Mouse (Mus musculus): ENCODE measurements at regions not wholly inside any gene's neighbourhood (a gene's known extent, or its start where the extent isn't known, plus 50 kb on each side); places are given as distances from the start of the nearest gene placed in this dataset.
"Not testable (repeated sequence)": the region's sequence is repeated elsewhere in the genome, so short reads cannot be mapped to it uniquely, and the experiment has no call there.

DNA sequence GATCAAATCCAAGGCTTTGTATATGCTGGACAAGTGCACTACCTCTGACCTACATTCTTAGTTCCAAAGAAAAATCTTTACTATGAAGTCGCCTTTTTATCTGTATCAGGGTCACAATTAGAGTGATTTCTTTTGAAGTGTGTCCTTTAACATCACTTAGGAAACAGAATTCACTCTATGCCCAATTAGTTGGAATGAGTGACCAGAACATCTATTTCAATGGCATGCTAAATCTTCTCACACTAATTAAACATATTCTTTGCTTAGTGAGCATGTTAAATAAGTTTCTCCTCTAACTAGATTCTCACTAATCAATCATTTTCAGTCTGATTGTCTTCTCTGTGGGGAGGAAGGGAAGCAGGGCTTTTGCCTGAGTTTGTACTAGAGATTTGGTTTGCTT, 84.9 kb downstream of the Arl6ip6 start:
- DNase-seq: no peak

DNA sequence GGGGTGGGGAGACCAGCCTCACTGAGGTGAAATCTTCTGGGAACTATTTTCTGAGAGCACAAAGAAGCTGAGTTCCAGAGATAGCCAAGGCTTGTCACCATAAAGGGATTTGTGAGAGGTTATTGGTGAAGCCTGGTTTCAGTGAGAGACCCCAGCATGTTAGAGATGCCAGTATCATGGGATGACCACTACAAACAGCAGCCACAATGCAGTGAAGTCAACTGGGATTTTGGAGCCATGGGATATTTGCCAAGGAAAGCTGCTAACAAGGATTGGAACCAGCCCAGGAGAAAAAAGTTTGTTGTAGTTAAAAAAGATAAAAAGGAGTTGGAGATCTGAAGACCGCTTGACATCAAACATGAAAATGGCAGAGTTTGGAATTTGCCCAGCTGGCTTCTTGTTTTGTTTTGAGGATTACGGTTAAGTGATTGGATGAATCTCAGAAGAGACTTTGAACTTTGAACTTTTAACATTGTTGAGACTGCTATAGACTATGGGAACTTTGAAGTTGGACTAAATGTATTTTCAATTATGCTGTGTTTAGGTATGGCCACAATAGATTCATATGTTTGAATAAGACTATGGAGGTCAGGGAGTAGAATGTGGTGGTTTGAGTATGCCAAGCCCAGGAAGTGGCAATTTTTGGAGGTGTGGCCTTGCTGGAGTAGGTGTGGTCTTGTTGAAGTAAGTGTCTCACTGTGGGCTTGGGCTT, 110.3 kb downstream of the Arl6ip6 start:
- no peak for DNase-seq

DNA sequence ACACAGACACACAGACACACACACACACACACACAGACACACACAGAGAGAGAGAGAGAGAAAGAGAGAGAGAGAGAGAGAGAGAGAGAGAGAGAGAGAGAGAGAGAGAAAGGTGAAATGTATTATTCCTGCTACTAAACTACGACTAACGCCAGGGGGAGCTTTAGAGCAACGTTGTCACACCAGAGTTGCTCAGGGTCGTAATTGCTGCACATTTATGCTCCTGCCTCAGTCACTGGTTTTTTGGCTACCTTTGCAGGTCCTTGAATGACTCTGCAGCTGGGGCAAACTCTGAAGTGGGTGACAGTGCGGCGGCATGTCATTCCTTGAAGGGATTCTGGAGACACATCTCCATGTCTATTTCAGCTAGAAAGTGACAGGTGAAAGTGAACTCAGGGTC, 139.2 kb downstream of the Arl6ip6 start:
- DNase-seq: peak; percentile 67

DNA sequence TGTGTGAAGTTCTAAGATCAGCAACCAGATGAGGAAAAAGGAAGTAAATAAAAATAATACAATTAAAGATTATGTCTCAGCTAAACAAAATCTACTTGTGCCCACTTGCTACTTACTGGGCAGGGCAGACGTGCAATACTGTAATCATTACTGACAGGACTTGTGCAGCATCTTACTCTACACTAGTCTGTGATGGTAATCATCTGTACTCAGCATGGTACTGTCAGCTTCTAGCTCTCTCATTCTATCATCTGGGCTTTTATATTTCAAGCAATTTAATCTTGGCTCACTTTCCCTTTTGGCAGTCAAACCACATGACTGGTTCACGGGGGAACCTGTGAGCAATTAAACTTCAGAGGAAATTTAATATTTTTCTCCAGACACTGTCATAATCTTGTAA, 167.5 kb downstream of the Arl6ip6 start:
- DNase-seq: no peak

DNA sequence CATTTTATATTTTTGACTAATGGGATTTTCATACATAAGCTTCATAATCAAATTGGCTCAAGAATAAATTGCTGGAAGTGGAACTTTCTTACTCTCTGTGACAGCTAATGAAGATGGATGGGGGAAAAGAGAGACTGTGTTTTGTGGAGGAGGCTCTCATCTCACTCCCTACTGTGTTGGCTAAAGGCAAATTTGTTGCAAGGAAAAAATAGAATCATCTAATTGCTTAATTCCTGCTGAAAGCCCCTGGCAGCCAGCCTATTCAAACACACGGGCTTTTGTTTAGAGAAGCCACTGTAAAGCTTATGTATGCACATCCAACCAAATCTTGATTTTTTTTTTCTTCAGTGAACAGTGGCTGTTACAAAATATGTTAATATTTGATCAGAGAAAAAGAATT, 190.8 kb downstream of the Arl6ip6 start:
- DNase-seq: peak; percentile 36

DNA sequence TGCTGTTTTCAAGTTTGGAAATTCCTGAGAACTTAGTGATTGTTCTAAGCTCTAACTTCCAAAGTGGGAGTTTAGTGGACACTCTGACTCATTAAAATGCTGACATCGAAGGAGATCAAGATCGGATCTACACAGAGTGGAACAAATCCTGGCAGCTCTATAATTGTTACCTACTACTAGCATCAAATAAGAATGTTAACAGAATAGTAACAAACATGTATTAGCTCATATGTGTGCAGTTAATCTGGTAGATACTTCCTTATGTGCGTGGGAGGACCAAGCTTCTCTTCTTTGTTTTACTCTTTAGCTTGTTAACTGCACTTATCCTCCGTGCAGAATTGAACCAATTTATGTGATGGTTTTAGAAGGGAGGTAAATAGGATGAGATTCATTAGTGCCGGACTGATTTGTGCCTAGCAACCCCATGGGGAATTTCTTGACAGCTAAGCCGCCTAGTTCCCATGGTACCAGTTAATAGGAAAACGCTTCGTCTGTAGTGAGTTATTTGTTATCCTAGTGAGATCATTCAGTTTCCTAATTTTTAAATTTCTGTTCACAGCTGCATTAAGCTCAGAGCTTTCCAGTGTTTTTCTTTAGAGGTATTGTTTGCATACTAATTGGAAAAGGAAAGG, 193.1 kb downstream of the Arl6ip6 start:
- DNase-seq: peak; percentile 47

DNA sequence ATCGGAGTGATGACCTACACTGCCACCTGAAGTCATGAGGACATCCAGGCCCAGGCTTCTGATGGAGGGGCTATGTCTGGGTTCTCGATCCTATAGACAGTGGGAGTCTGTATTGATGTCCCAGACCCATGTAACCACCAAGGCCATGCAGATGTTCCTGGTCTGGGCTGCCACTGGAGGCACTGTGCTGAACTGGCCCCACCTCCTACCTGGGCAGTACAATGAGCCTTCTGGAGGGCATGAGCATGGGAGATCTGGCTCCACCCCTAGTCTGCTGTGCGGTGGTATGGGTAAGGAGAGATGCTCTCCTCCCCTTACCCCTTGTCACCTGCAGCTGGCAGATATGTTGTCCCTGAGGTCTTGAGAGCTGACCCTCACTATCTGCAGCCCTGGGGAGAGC, 197.1 kb downstream of the Arl6ip6 start:
- no peak for DNase-seq

DNA sequence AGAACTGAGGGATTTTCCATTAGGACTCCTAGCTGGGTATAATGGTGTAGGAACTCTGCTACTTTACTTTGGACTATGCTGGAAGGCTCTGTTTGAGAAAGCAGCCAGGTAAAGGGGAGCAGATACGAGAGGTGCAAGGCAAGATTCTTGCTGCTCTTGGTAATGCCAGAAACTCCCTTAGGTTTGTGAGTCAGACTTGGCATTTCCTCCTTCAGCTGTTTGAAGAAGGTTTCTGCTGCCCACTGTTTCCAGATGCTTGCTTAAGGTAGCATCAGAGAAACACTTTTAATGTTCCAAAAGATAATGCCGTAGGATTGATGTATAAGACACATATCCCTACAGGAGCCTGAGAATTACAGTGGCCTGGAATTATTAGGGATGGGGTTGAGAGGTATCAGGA, 222.9 kb downstream of the Arl6ip6 start:
- no peak for DNase-seq

DNA sequence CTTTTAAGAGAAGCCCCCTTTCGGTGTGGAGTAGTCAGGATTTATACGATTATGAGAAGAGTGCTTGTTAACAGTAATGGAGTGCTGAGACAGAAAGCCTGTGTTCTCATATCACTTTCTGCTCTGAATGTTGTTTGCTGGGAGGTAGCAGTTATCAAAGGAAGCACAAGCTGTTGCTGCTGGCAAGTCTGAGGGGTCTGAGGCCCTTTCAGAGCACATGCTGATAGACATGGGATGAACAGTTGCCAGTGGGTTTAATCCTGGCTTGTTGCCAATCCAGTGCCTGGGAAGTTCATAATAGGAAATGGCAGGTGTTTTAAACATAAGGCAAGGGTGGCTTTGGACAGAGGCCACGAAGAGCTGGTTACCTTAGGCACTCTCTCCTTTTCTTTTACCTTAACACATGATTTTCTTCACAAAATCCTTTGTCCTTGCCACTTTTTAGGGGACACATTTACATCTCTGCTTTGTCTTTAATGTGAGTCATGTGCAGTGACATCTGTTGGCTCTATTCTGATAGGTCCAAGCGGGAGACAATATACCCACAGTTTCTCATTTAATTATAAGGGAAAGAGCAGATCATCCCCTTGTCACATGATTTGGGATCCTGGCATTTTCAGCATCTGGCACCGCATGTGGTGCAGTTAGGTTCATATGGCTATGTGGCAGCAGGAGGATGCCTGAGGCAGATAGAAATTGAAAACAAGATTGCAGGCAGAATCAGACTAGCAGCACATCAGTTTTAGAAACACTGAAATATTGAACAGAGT, 245.7 kb downstream of the Arl6ip6 start:
- DNase-seq: no peak

DNA sequence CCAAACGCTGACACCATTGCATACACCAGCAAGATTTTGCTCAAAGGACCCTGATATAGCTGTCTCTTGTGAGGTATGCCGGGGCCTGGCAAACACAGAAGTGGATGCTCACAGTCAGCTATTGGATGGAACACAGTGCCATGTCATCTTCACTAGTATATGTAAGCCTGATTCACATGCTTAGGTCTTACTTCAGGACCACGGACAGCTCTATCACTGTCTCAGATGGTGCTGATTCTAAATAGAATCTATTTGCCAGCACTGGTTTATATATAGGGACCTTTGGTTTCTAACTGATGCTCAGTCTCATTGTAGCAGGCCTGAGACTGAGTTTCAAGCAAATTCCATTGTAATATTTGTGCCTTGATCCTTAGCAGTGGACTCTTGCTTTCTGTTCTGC, 248.8 kb downstream of the Arl6ip6 start:
- peak; percentile 76 for DNase-seq

DNA sequence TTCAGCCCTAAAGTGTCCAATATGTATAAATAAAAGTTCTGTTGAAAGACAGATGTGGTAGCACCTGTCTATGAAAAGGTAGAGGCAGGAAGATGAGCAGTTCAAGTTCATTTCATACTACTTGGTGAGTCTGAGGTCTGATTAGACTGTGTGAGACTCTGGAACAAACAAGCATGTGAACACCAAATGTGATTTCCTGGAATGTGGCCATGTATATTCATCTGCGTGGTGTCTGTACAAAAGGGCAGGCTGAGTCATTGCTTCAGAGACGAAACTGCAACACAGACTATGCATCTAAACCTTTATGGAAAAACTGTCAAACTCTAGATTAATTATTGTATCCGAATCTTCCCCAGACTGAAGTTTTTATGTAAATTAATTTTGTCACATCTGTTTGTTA, 268.7 kb downstream of the Arl6ip6 start:
- no peak for DNase-seq

DNA sequence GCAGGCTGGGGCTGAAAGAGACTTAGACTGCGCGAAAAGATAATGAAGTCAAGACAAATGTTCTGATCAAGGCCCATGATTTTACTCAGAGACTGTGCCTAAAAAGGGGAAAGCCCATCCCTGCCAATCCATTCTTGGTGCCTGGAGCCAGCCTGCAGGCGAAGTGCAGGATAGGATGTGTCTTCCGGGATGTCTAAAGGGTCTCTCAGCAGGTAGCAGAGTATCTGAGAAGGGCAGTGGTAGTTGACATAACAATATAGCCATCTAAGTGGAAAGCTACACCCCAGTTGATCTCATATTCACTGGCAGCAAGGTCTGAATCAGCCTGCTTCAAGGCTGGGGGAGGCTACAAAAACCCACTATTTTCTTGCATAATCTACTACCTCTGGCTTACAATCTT, 282.9 kb downstream of the Arl6ip6 start:
- no peak for DNase-seq

DNA sequence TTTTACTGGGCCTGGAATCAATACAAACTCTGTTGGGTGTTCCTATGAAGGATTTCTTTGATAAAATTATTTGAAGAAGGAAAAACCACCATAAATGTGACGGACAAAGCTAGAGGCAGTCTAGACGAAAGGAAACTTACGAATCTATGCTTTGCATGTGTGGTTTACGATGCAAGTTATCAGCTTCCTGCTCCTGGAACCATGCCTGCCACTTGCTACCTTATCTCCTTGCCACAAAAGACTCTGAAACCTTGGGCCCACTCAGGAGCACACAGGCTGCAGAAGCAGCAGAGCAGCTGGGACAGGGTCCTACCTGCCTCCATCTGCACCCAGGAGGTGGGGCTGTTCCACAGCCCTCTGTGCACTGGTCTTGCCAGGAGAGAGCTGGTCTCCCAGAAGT, 287.5 kb downstream of the Arl6ip6 start:
- not testable (repeated sequence) for DNase-seq

DNA sequence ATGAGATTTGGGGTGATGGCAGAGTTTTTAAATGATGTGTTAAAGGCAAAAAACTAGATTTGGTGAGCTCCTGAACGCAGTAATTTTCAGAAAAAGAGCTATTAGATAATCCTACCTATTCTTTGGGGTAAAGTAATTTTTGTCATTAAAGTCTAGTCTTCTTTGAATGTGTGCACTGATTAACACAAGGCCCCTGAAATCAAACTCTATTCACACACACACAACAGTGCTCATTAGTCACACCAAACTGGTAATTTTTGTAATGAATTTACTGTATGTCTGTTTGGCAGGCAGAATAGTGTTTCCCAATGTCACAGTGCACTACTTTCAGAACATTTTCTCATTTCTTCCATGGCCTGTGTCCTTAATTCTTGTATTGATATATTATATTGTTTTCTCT, 296.8 kb downstream of the Arl6ip6 start:
- no peak for DNase-seq

DNA sequence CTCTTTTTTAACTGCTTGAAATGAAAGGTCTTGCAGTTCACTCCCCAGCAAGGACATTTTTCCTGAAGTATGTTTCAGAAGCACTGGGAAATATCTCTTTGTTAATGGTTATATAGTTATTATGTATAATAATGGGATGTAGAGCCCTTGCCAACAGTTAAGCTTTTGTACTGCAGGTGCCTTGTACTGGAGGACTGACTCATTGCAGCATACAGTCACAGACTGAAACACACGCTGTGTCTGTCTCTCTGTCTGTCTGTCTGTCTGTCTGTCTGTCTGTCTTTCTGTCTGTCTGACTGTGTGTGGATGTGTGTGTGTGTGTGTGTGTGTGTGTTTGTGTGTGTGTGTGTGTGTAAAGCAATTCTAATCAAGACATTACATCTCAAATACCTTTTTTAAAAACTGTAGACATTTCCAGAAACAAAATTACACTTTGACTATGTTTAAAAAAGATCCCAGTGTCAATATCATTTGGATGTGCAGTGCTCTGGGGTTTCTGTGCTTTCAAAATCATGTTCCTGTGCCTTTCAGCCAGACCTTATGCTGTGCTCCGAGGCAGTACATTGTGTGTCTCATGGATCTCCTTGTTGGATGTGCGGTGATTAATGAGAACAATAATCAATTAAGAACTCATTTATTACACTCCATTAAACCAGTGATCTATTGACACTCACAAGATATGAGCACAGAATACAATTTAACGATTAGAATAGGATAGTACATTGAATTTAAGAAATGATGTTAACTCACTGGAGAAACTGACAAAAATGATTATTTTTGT, 299.5 kb downstream of the Arl6ip6 start:
- no peak for DNase-seq

DNA sequence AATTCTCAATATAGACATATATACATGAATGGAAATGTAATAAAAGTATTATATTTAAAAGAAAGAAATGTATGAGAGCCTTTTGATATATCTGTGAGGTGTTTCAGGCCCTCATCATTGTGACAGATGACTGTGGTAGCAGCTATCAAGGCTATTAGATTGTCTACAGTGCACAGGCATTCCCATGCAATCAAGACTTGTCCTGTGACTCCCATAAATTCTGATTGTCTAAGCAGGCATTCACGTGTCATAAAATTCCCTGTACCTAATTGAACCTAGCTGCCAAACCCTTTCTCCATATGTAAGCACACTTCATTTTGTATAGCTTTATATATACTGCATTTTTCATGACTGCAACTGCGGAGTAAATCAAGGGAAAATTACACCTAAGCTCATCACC, 301.3 kb downstream of the Arl6ip6 start:
- no peak for DNase-seq

DNA sequence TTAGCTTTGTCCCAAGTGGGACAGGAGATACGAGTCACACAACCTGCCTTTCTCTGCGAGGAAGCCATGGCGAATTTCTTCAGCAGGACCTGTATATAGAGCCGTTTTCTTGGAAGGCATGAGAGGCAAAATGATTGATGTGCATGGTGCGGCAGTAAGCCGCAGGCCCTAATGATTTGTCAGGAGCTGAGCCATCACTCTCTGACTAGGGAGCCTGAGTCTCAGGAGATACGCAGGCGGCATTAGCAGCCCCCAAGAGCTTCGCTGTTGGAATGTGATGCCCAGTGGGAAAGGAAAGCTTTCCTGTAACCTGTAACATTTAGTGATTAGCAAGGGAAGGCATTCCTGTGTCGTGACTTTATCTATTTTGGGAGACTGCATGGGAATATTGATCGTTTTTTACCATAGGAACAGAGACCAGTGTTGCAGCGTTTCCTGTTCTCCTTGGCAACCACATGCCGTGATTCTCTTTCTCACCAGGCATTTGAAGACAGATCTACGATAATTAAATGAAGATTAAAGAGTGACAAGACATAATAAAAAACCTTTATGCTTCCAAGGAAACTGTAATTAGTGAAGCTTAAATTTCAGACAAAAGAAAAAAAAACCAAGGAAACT, 310.2 kb downstream of the Arl6ip6 start:
- peak; percentile 36 for DNase-seq

DNA sequence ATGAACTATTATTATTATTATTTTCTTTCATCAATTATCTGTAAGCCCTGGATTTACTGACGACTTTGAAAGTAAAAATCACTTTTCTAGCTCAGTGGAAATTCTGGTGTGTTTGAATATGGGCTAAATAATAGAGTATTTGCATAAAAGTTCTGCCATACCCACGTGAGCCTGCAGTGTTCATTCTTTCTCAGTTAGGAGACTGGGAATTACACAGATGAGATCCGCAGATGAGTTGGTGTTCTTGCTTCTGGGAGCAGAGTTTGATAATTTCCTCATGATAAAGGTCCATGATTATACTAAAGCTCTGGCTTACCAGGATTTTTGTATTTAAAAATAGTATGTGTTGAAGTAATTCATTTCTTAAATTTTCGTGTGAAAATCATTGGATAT, 310.7 kb downstream of the Arl6ip6 start:
- DNase-seq: no peak

DNA sequence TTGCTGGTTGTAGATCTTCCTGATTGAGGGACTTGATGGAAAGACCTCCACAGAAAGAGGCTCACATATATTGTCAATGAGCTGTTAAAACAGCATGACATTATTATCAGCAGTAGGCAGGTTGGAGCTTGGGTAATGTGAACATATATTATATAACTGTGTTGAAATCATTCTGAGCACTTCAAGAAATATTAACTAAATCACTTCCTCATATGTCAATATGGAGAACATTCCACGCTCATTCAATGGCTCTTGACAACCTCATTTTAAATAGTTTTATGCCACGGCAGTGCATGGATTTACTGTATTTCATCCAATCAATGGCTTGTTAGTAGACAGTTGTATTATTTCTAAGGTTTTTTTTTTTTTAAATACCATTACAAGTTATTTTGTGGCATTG, 350.6 kb downstream of the Arl6ip6 start:
- DNase-seq: no peak

DNA sequence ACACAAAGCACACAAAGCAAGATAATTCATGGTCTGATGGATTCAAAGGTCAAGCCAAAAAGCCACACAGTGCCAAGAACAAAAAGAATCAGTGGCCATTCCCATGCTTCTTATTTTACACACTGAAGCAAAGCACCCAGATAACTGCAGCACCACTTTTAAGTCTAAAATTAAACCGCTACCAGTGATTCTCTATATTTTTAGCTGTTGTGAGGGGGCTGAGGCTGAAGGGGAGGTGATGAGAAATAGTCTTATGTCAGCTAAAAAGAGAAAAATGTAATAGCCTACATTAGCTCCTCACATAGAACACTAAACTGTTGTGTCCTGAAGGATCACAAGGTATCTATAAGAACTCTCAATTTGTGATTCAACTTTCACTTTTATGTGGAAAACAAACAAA, 382.5 kb downstream of the Arl6ip6 start:
- DNase-seq: peak; percentile 1

DNA sequence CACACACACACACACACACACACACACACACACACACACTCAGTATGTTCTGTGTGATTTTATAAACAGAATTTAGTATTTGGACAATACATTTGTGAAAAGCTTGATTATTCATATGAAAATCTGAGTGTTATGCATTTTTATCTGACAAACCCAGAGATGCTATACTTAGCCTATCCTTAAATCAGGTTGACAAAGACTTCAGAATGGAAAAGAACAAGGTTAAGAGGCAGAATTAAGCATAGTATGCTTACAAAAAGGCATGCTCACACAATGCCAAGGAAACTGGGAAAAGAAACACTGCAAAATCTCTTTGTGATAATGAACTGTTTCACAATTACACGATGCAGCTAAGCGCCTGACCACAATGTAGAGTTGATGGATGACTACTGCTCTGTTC, 414.3 kb downstream of the Arl6ip6 start:
- no peak for DNase-seq

DNA sequence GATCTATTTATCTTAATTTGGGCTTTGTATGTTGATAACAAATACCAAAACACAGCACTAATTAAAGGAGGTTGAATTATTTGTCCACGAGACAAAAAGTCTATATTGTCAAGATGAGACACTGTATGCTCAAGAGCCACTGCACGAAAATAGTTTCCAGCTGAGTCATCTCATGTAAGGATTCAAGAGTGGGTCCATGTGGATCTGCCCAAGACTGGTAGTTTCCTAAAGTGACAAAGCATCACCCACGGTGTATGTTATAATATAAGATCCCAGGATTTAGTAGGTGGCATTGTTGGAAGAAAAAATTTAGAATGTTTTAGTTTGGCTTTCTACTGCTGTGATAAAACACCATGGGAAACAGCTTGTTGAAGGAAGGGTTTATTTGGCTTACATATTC, 428.2 kb downstream of the Arl6ip6 start:
- DNase-seq: no peak

All from embryo, embryonic 11 days (tissue).